Mouse (Mus musculus) heart, adult 9 months (tissue): ENCODE results near the gene Jund.

Experiments
- DNase-seq, 2 experiments: peaks; one replicate each; pipeline ENCODE4 v3.0.0; 2022; ENCODE audit warnings: low spot score in 2 of 2

The Jund gene

GRCm38 (mm10) chr8:70699834-70700554 is 1.2 kb downstream of the Jund start:
- peak; percentile 84 to 85 for DNase-seq

GRCm38 (mm10) chr8:70700555-70700922 is 1.8 kb downstream of the Jund start:
- peak; percentile 87 to 89 for DNase-seq

- DNase-seq = no peak
Observed at GRCm38 (mm10) chr8:70701048-70701981, 2.6 kb downstream of the Jund start.

- DNase-seq = peak in 1 of 2 experiments; percentile 38
Observed at GRCm38 (mm10) chr8:70701982-70702841, 3.5 kb downstream of the Jund start.

- peak; percentile 83 to 89 for DNase-seq
Observed at GRCm38 (mm10) chr8:70702842-70703182, 4.1 kb downstream of the Jund start.

GRCm38 (mm10) chr8:70703287-70703686 is 4.5 kb downstream of the Jund start, which contains the start of gene Iqcn:
Gene Iqcn (plus strand): TSS chr8:70703457.
- DNase-seq = no peak

GRCm38 (mm10) chr8:70708281-70708680 is 9.5 kb downstream of the Jund start:
- DNase-seq = no peak

- no peak for DNase-seq
Observed at GRCm38 (mm10) chr8:70709794-70710193, 11.0 kb downstream of the Jund start.

- peak; percentile 41 to 53 for DNase-seq
Observed at GRCm38 (mm10) chr8:70710296-70710695, 11.5 kb downstream of the Jund start.

- DNase-seq = no peak
Observed at GRCm38 (mm10) chr8:70711041-70711440, 12.3 kb downstream of the Jund start.

GRCm38 (mm10) chr8:70713991-70714390 is 15.2 kb downstream of the Jund start:
- DNase-seq = no peak

- no peak for DNase-seq
Observed at GRCm38 (mm10) chr8:70715086-70715485, 16.3 kb downstream of the Jund start.

GRCm38 (mm10) chr8:70716521-70717400 is 18.0 kb downstream of the Jund start:
- no peak for DNase-seq

- no peak for DNase-seq
Observed at GRCm38 (mm10) chr8:70718297-70718696, 19.5 kb downstream of the Jund start, which contains the start of gene Gm3336. Gene Gm3336 (plus strand): TSS chr8:70718543.

- no peak for DNase-seq
Observed at GRCm38 (mm10) chr8:70719796-70720270, 21.1 kb downstream of the Jund start.

GRCm38 (mm10) chr8:70720739-70721138 is 22.0 kb downstream of the Jund start:
- peak; percentile 50 to 75 for DNase-seq

- DNase-seq = no peak
Observed at GRCm38 (mm10) chr8:70721601-70722000, 22.9 kb downstream of the Jund start.

- DNase-seq = no peak
Observed at GRCm38 (mm10) chr8:70723486-70724210, 24.9 kb downstream of the Jund start, which contains the start of gene Pde4c. Gene Pde4c (plus strand): TSS chr8:70723720.

- DNase-seq = no peak
Observed at GRCm38 (mm10) chr8:70724216-70724615, 25.5 kb downstream of the Jund start.
